Mouse (Mus musculus): Measurements from ENCODE around the gene Trio. TPM values are rescaled to one million over a fixed set of nuclear protein-coding genes. Genes with fewer than 3 reads are reported as not detected.
A peak's percentile ranks its signal among the peaks of the same experiment; 100 is the strongest.

Trio gene
- polyA plus RNA-seq, 1 experiment from 2014 or later: 16.2 TPM

GRCm38 (mm10) chr15:28035601-28036000, 10.0 kb upstream of the Trio start:
- Histone ChIP-seq H3K27ac (no peak overlapping the region), H3K4me1 (replicated peaks) (no peaks in the 10 kb centered on the region), H3K9ac (no peak overlapping the region), H3K27me3 (0 out of 2 replicates have a peak, but pooled peaks cover 6% of the 10 kb centered on the region), H3K4me2 (no peak overlapping the region), H3K4me3 (no peak overlapping the region), H3K9me3 (replicated peaks) (no peaks in the 10 kb centered on the region), H3K36me3 (no peaks in the 10 kb centered on the region)
- WGBS: 72% methylated on average over 10 of the region's 10 CpGs
- no peak for ATAC-seq (replicated peaks; ENCODE audit: insufficient number of reproducible peaks, insufficient read depth, low FRiP score, low read depth)

- 72% methylated on average over 10 of the region's 10 CpGs for WGBS
- H3K9ac ChIP-seq: no peak overlapping the region
- ATAC-seq (replicated peaks; ENCODE audit: insufficient number of reproducible peaks, insufficient read depth, low FRiP score, low read depth): no peak
These were observed 9.0 kb upstream of the Trio start for GRCm38 (mm10) chr15:28034636-28035035.

GRCm38 (mm10) chr15:28029371-28029770, 3.7 kb upstream of the Trio start:
- H3K9me3 ChIP-seq (replicated peaks): no peaks in the 10 kb centered on the region
- no peaks in the 10 kb centered on the region for H3K27me3 ChIP-seq
- no peaks in the 10 kb centered on the region for H3K36me3 ChIP-seq
- H3K27ac ChIP-seq: no peak overlapping the region
- H3K4me3 ChIP-seq: no peak overlapping the region
- no peak overlapping the region for H3K4me2 ChIP-seq
- 85% methylated on average over 7 of the region's 7 CpGs for WGBS
- ATAC-seq (replicated peaks; ENCODE audit: insufficient number of reproducible peaks, insufficient read depth, low FRiP score, low read depth): no peak
- no peak overlapping the region for H3K9ac ChIP-seq
- peaks cover 7% of the 10 kb centered on the region for H3K4me1 ChIP-seq (replicated peaks)

More at GRCm38 (mm10) chr15:28034636-28035035, 9.0 kb upstream of the Trio start:
- Histone ChIP-seq H3K27ac (no peak overlapping the region), H3K36me3 (no peaks in the 10 kb centered on the region), H3K9me3 (replicated peaks) (no peaks in the 10 kb centered on the region), H3K4me1 (replicated peaks) (no peaks in the 10 kb centered on the region), H3K4me3 (no peak overlapping the region), H3K4me2 (no peak overlapping the region), H3K27me3 (no peaks in the 10 kb centered on the region)

GRCm38 (mm10) chr15:28028542-28028941, 2.9 kb upstream of the Trio start:
- Histone ChIP-seq H3K4me1 (replicated peaks) (peaks cover 12% of the 10 kb centered on the region), H3K9me3 (replicated peaks) (no peaks in the 10 kb centered on the region), H3K4me3 (no peak overlapping the region), H3K36me3 (no peaks in the 10 kb centered on the region), H3K27ac (no peak overlapping the region), H3K4me2 (no peak overlapping the region), H3K27me3 (no peaks in the 10 kb centered on the region), H3K9ac (no peak overlapping the region)
- WGBS: 87% methylated on average over 6 of the region's 6 CpGs
- no peak for ATAC-seq (replicated peaks; ENCODE audit: insufficient number of reproducible peaks, insufficient read depth, low FRiP score, low read depth)

GRCm38 (mm10) chr15:28026167-28026481, 476 bp upstream of the Trio start:
- H3K4me1 ChIP-seq (replicated peaks): peaks cover 37% of the 10 kb centered on the region
- peak overlapping the region; percentile 48; the same call in 1 of the 2 replicates for H3K27ac ChIP-seq
- no peaks in the 10 kb centered on the region for H3K36me3 ChIP-seq
- under 1% methylated on average over 18 of the region's 18 CpGs for WGBS
- no peaks in the 10 kb centered on the region for H3K9me3 ChIP-seq (replicated peaks)
- no peaks in the 10 kb centered on the region for H3K27me3 ChIP-seq
- H3K4me2 ChIP-seq: peak overlapping the region; percentile 90
- peak overlapping the region; percentile 97 for H3K4me3 ChIP-seq
- ATAC-seq (replicated peaks; ENCODE audit: insufficient number of reproducible peaks, insufficient read depth, low FRiP score, low read depth): no peak
- peak overlapping the region; percentile 54 for H3K9ac ChIP-seq

GRCm38 (mm10) chr15:28024965-28025338, 696 bp downstream of the Trio start:
- Histone ChIP-seq H3K4me3 (peak overlapping the region; percentile 97), H3K4me2 (peak overlapping the region; percentile 90), H3K4me1 (replicated peaks) (peaks cover 47% of the 10 kb centered on the region), H3K9ac (peak overlapping the region; percentile 98), H3K27ac (peak overlapping the region; percentile 98), H3K36me3 (no peaks in the 10 kb centered on the region), H3K27me3 (no peaks in the 10 kb centered on the region), H3K9me3 (replicated peaks) (no peaks in the 10 kb centered on the region)
- ATAC-seq (replicated peaks; ENCODE audit: insufficient number of reproducible peaks, insufficient read depth, low FRiP score, low read depth): peak; percentile 24; the same call in 1 of the 2 replicates
- WGBS: 0% methylated on average over 54 of the region's 54 CpGs

- ATAC-seq (replicated peaks; ENCODE audit: insufficient number of reproducible peaks, insufficient read depth, low FRiP score, low read depth): peak; percentile 40; the same call in 1 of the 2 replicates
- Histone ChIP-seq H3K4me3 (peak overlapping the region; percentile 97), H3K4me2 (peak overlapping the region; percentile 90), H3K9me3 (replicated peaks) (no peaks in the 10 kb centered on the region), H3K36me3 (no peaks in the 10 kb centered on the region), H3K9ac (peak overlapping the region; percentile 98), H3K4me1 (replicated peaks) (peaks cover 53% of the 10 kb centered on the region), H3K27ac (peak overlapping the region; percentile 98), H3K27me3 (no peaks in the 10 kb centered on the region)
- 1% methylated on average over 80 of the region's 81 CpGs for WGBS
These were observed 1.4 kb downstream of the Trio start for GRCm38 (mm10) chr15:28024031-28024964.

- no peaks in the 10 kb centered on the region for H3K27me3 ChIP-seq
- H3K36me3 ChIP-seq: no peaks in the 10 kb centered on the region
- peak overlapping the region; percentile 30 for H3K9ac ChIP-seq
- WGBS: 11% methylated on average over 15 of the region's 15 CpGs
- no peak for ATAC-seq (replicated peaks; ENCODE audit: insufficient number of reproducible peaks, insufficient read depth, low FRiP score, low read depth)
- H3K27ac ChIP-seq: no peak overlapping the region
- peak overlapping the region; percentile 50 for H3K4me2 ChIP-seq
- H3K4me1 ChIP-seq (replicated peaks): peaks cover 58% of the 10 kb centered on the region
- H3K9me3 ChIP-seq (replicated peaks): no peaks in the 10 kb centered on the region
- H3K4me3 ChIP-seq: peak overlapping the region; percentile 16; the same call in 1 of the 2 replicates
These were observed 3.9 kb downstream of the Trio start for GRCm38 (mm10) chr15:28021591-28022209.

- Histone ChIP-seq H3K36me3 (no peaks in the 10 kb centered on the region), H3K4me2 (no peak overlapping the region), H3K9me3 (replicated peaks) (no peaks in the 10 kb centered on the region), H3K27ac (no peak overlapping the region), H3K4me3 (no peak overlapping the region), H3K27me3 (no peaks in the 10 kb centered on the region), H3K4me1 (replicated peaks) (peaks cover 52% of the 10 kb centered on the region), H3K9ac (no peak overlapping the region)
- WGBS: 65% methylated on average over 7 of the region's 7 CpGs
- no peak for ATAC-seq (replicated peaks; ENCODE audit: insufficient number of reproducible peaks, insufficient read depth, low FRiP score, low read depth)
These were observed 6.1 kb downstream of the Trio start for GRCm38 (mm10) chr15:28019393-28020070.

GRCm38 (mm10) chr15:28007516-28007915, 18.1 kb downstream of the Trio start:
- H3K9ac ChIP-seq: no peak overlapping the region
- no peak for ATAC-seq (replicated peaks; ENCODE audit: insufficient number of reproducible peaks, insufficient read depth, low FRiP score, low read depth)
- H3K27ac ChIP-seq: no peak overlapping the region
- H3K4me2 ChIP-seq: no peak overlapping the region
- H3K27me3 ChIP-seq: no peaks in the 10 kb centered on the region
- WGBS: 62% methylated on average over 3 of the region's 3 CpGs
- H3K4me1 ChIP-seq (replicated peaks): peaks cover 38% of the 10 kb centered on the region
- H3K36me3 ChIP-seq: no peaks in the 10 kb centered on the region
- H3K4me3 ChIP-seq: no peak overlapping the region
- H3K9me3 ChIP-seq (replicated peaks): no peaks in the 10 kb centered on the region

- Histone ChIP-seq H3K4me2 (no peak overlapping the region), H3K9ac (no peak overlapping the region), H3K9me3 (replicated peaks) (no peaks in the 10 kb centered on the region), H3K27ac (no peak overlapping the region), H3K4me3 (no peak overlapping the region), H3K36me3 (no peaks in the 10 kb centered on the region), H3K4me1 (replicated peaks) (peaks cover 47% of the 10 kb centered on the region), H3K27me3 (no peaks in the 10 kb centered on the region)
- no peak for ATAC-seq (replicated peaks; ENCODE audit: insufficient number of reproducible peaks, insufficient read depth, low FRiP score, low read depth)
- 63% methylated on average over 5 of the region's 5 CpGs for WGBS
These were observed 21.4 kb downstream of the Trio start for GRCm38 (mm10) chr15:28004192-28004767.
